ENCODE assay signal across 16 mouse cellular contexts in the genomic region with DNA sequence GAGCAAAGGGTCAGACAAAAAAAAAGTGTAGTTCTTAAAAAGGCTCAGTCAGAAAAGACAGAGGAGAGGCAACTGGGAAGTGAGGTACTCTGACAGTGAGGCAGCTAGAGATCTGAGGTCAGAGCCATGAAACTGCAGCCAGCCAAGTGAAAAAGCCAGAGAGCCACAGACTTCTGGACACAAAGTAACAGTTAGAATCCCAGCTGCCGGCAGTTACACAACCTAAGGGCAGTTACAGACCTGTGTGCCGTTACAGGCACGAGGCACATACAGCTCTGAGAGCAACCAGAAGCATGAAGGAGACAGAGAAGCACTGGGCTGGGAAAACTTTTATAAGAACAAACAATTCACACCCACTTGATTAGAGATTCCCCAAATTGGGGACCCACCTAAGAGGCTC.
DNase-seq lines count a peak whose midpoint lies in the region; ATAC-seq lines count a peak whose summit lies in the region.
"Had no signal": no experiment of that assay in that cellular context is flagged by ENCODE, and none has a peak within 500 bp of the region (broad histone marks: within the 10 kb centered on the region; RNA-seq: fewer than 3 reads in every experiment).

No protein-coding gene starts in this region.

- DNase-seq in adrenal gland, postnatal 10 days, result peak; percentile 5
- no peak for DNase-seq in adrenal gland, adult (ENCODE audit: inconsistent age in 2 of 2, low spot score in 1 of 2)
- DNase-seq in gastrocnemius, postnatal 25 days, result peak; percentile 11
- DNase-seq in gastrocnemius, adult 8-10 months (ENCODE audit: low spot score in 2 of 2), result no peak
- peak; percentile 66 for DNase-seq in testis, postnatal 14 days (ENCODE audit: low spot score)
- no peak for DNase-seq in right cerebral cortex, adult 2 months (ENCODE audit: low spot score in 2 of 2)
- DNase-seq: adrenal gland, postnatal 14 days; cerebellum, adult 11 months; cerebellum, adult 2 months; cerebellum, adult 9-11 months; cerebellum, postnatal 25 days had no signal

- peak; percentile 58 for ATAC-seq in granulocyte monocyte progenitor cell, adult 5-6 weeks (replicated peaks; ENCODE audit: poor library complexity, severe bottlenecking)
- ATAC-seq: activated CD4-positive, CD25-positive, alpha-beta regulatory T cell, adult 4 months; forebrain, embryonic 14.5 days; hindbrain, embryonic 16.5 days; intestine, embryonic 15.5 days had no signal

Comparison
In these comparisons a context has a peak if more than half of its experiments do, and no peak if none do; other contexts are left out.
1. DNase-seq: peak in adrenal gland, postnatal 10 days (single experiment), gastrocnemius, postnatal 25 days (single experiment) and testis, postnatal 14 days (single experiment); none in adrenal gland, adult (0 of 2), gastrocnemius, adult 8-10 months (0 of 2) and right cerebral cortex, adult 2 months (0 of 2).